Mouse (Mus musculus) kidney, adult 2 months (tissue): Measurements from ENCODE around the gene Igf2bp3. TPM values are rescaled to one million over a fixed set of nuclear protein-coding genes. Genes with fewer than 3 reads are reported as not detected.

Source experiments
- DNase-seq: peaks from one replicate; pipeline ENCODE4 v3.0.0; 2021
- H3K27ac ChIP-seq: fragments of 200-500 bp; 2 replicates; pipeline ENCODE4 v1.5.1; 2012; ENCODE audit warnings: low read depth, low read length, control low read depth, inconsistent platforms; ENCODE audit not compliant: insufficient read depth
- H3K27me3 ChIP-seq: fragments of 200-500 bp; replicated peaks from 2 replicates; pipeline ENCODE4 v1.6.1; 2012; ENCODE audit warnings: mild to moderate bottlenecking, moderate library complexity, low read length, inconsistent platforms; ENCODE audit not compliant: control insufficient read depth, insufficient read depth
- H3K36me3 ChIP-seq: fragments of 200-500 bp; 2 replicates; pipeline ENCODE4 v1.6.1; 2012; ENCODE audit warnings: mild to moderate bottlenecking, moderate library complexity, low read length, inconsistent platforms; ENCODE audit not compliant: control insufficient read depth, insufficient read depth
- H3K4me1 ChIP-seq: fragments of 200-500 bp; 2 replicates; pipeline ENCODE4 v1.6.1; 2011; ENCODE audit warnings: low read length; ENCODE audit not compliant: control insufficient read depth, insufficient read depth
- H3K4me3 ChIP-seq: fragments of 200-500 bp; 2 replicates; pipeline ENCODE4 v1.5.1; 2011; ENCODE audit warnings: mild to moderate bottlenecking, low read depth, low read length, control low read depth; ENCODE audit not compliant: insufficient read depth
- CTCF ChIP-seq: fragments of 200-500 bp; conservative IDR thresholded peaks from 2 replicates; pipeline ENCODE4 v1.5.1; 2011; ENCODE audit warnings: low read depth, mild to moderate bottlenecking, control low read depth, low read length, moderate library complexity, mixed read lengths; ENCODE audit not compliant: insufficient read depth, insufficient read length
- POLR2A ChIP-seq: fragments of 200-500 bp; IDR thresholded peaks from one replicate; pipeline ENCODE4 v1.6.1; 2011; ENCODE audit warnings: low read depth, low read length, control low read depth
- WGBS: fragments of 180-500 bp; shearing (Covaris S2); methylation state at CpG from one replicate; pipeline ENCODE4 v1.1.7; 2018; 5-methylcytosine and 5-hydroxymethylcytosine counted together
- polyA plus RNA-seq: library from polyadenylated mRNA; depleted of rRNA; stranded (reverse); fragments of >200 nt; gene quantifications from 2 replicates; pipeline ENCODE4 v1.2.3, GENCODE M21; 2012

Gene Igf2bp3
- polyA plus RNA-seq, 1 experiment, result 0.03 TPM

- Histone ChIP-seq H3K36me3 (no peaks in the 10 kb centered on the region), H3K27ac (peak overlapping the region; percentile 25; the same call in 1 of the 2 replicates), H3K27me3 (no peaks in the 10 kb centered on the region), H3K4me1 (peaks cover 13% of the 10 kb centered on the region), H3K4me3 (no peak overlapping the region)
- DNase-seq, result peak; percentile 43
- WGBS, result 45% methylated on average over 5 of the region's 5 CpGs
- TF ChIP-seq POLR2A (no peak), CTCF (no peak)
Observed at GRCm38 (mm10) chr6:49097596-49098110, 117.1 kb downstream of the Igf2bp3 start.

- H3K27ac ChIP-seq, result peak overlapping the region; percentile 55
- DNase-seq, result peak; percentile 92
- H3K4me1 ChIP-seq, result peaks cover 13% of the 10 kb centered on the region
- TF ChIP-seq CTCF (no peak), POLR2A (no peak)
- H3K4me3 ChIP-seq, result peak overlapping the region; percentile 20; the same call in 1 of the 2 replicates
- no peaks in the 10 kb centered on the region for H3K36me3 ChIP-seq
- WGBS, result 18% methylated on average over 13 of the region's 13 CpGs
- no peaks in the 10 kb centered on the region for H3K27me3 ChIP-seq
Observed at GRCm38 (mm10) chr6:49096933-49097461, 117.8 kb downstream of the Igf2bp3 start.

- Histone ChIP-seq H3K27ac (peak overlapping the region; percentile 55), H3K36me3 (no peaks in the 10 kb centered on the region), H3K4me3 (no peak overlapping the region), H3K4me1 (peaks cover 13% of the 10 kb centered on the region), H3K27me3 (no peaks in the 10 kb centered on the region)
- DNase-seq, result peak; percentile 64
- TF ChIP-seq POLR2A (no peak), CTCF (no peak)
- 54% methylated on average over 7 of the region's 7 CpGs for WGBS
Observed at GRCm38 (mm10) chr6:49096421-49096820, 118.3 kb downstream of the Igf2bp3 start.

GRCm38 (mm10) chr6:49094968-49095367 lies 119.8 kb downstream of the Igf2bp3 start:
- Histone ChIP-seq H3K27me3 (no peaks in the 10 kb centered on the region), H3K4me3 (no peak overlapping the region), H3K36me3 (no peaks in the 10 kb centered on the region), H3K4me1 (peaks cover 13% of the 10 kb centered on the region), H3K27ac (no peak overlapping the region)
- TF ChIP-seq POLR2A (no peak), CTCF (no peak)
- WGBS, result 81% methylated on average over 10 of the region's 10 CpGs
- no peak for DNase-seq

- H3K4me3 ChIP-seq, result no peak overlapping the region
- no peaks in the 10 kb centered on the region for H3K4me1 ChIP-seq
- WGBS, result 91% methylated on average over 4 of the region's 4 CpGs
- TF ChIP-seq POLR2A (no peak), CTCF (no peak)
- no peaks in the 10 kb centered on the region for H3K27me3 ChIP-seq
- no peak for DNase-seq
- H3K36me3 ChIP-seq, result peaks cover 7% of the 10 kb centered on the region
- H3K27ac ChIP-seq, result no peak overlapping the region
Observed at GRCm38 (mm10) chr6:49083008-49083407, 131.7 kb downstream of the Igf2bp3 start.

GRCm38 (mm10) chr6:49079313-49079712 lies 135.4 kb downstream of the Igf2bp3 start:
- 94% methylated on average over 1 of the region's 1 CpGs for WGBS
- peaks cover 2% of the 10 kb centered on the region for H3K36me3 ChIP-seq

GRCm38 (mm10) chr6:49077894-49078293 lies 136.9 kb downstream of the Igf2bp3 start:
- H3K27me3 ChIP-seq, result no peaks in the 10 kb centered on the region
- no peak overlapping the region for H3K27ac ChIP-seq
- TF ChIP-seq CTCF, result no peak
- TF ChIP-seq POLR2A, result no peak
- H3K36me3 ChIP-seq, result no peaks in the 10 kb centered on the region
- H3K4me3 ChIP-seq, result no peak overlapping the region
- 81% methylated on average over 2 of the region's 2 CpGs for WGBS
- DNase-seq, result no peak
- H3K4me1 ChIP-seq, result peaks cover 6% of the 10 kb centered on the region

More at GRCm38 (mm10) chr6:49079313-49079712, 135.4 kb downstream of the Igf2bp3 start:
- H3K27me3 ChIP-seq, result no peaks in the 10 kb centered on the region
- TF ChIP-seq CTCF (no peak), POLR2A (no peak)
- peaks cover 6% of the 10 kb centered on the region for H3K4me1 ChIP-seq
- no peak overlapping the region for H3K4me3 ChIP-seq
- H3K27ac ChIP-seq, result no peak overlapping the region
- DNase-seq, result no peak
